Mouse (Mus musculus): ENCODE results near the gene Scamp2. TPM values are rescaled to one million over a fixed set of nuclear protein-coding genes. Genes with fewer than 3 reads are reported as not detected.

Gene Scamp2
- total RNA-seq, 2 experiments from 2014 or later, result 25.4 to 29.1 TPM

- intact Hi-C loops (cut with DNase I), result no loop called here
- no peak for DNase-seq (ENCODE audit: low spot score in 2 of 2)
These were observed 16.6 kb downstream of the Scamp2 start for GRCm38 (mm10) chr9:57577144-57577849.

- intact Hi-C loops (cut with DNase I), result loop anchor here (5.0 kb wide), 2 partner anchors 33 to 162 kb away; partner anchors contain the start of gene Mpi
- no peak for DNase-seq (ENCODE audit: low spot score in 2 of 2)
These were observed 24.2 kb downstream of the Scamp2 start for GRCm38 (mm10) chr9:57584991-57585390.

- DNase-seq (ENCODE audit: low spot score in 2 of 2), result peak in 1 of 2 experiments; percentile 75
- intact Hi-C loops (cut with DNase I), result loop anchor here (5.0 kb wide), 2 partner anchors 37 to 158 kb away; partner anchors contain the start of gene Mpi
These were observed 28.7 kb downstream of the Scamp2 start, which contains the start of gene Ulk3 for GRCm38 (mm10) chr9:57589224-57590126. TSS of gene Ulk3 (plus strand) at chr9:57589452.

- peak; percentile 40 to 74 for DNase-seq (ENCODE audit: low spot score in 2 of 2)
These were observed 30.0 kb downstream of the Scamp2 start for GRCm38 (mm10) chr9:57590726-57591125.

GRCm38 (mm10) chr9:57593454-57594173 is 32.9 kb downstream of the Scamp2 start:
- no peak for DNase-seq (ENCODE audit: low spot score in 2 of 2)
- intact Hi-C loops (cut with DNase I), result no loop called here

More at GRCm38 (mm10) chr9:57590726-57591125, 30.0 kb downstream of the Scamp2 start:
- intact Hi-C loops (cut with DNase I), result no loop called here

GRCm38 (mm10) chr9:57594174-57594509 is 33.4 kb downstream of the Scamp2 start:
- intact Hi-C loops (cut with DNase I), result no loop called here
- no peak for DNase-seq (ENCODE audit: low spot score in 2 of 2)

GRCm38 (mm10) chr9:57597265-57597664 is 36.5 kb downstream of the Scamp2 start:
- intact Hi-C loops (cut with DNase I), result no loop called here
- no peak for DNase-seq (ENCODE audit: low spot score in 2 of 2)

GRCm38 (mm10) chr9:57597929-57598382 is 37.2 kb downstream of the Scamp2 start:
- intact Hi-C loops (cut with DNase I), result no loop called here
- DNase-seq (ENCODE audit: low spot score in 2 of 2), result no peak

GRCm38 (mm10) chr9:57598851-57599563 is 38.3 kb downstream of the Scamp2 start:
- intact Hi-C loops (cut with DNase I), result no loop called here
- DNase-seq (ENCODE audit: low spot score in 2 of 2), result no peak

GRCm38 (mm10) chr9:57600620-57601352 is 40.0 kb downstream of the Scamp2 start:
- no peak for DNase-seq (ENCODE audit: low spot score in 2 of 2)
- intact Hi-C loops (cut with DNase I), result no loop called here

- intact Hi-C loops (cut with DNase I), result no loop called here
- DNase-seq (ENCODE audit: low spot score in 2 of 2), result peak; percentile 73 to 78
These were observed 40.6 kb downstream of the Scamp2 start for GRCm38 (mm10) chr9:57601353-57601706.

GRCm38 (mm10) chr9:57602098-57602497 is 41.4 kb downstream of the Scamp2 start:
- intact Hi-C loops (cut with DNase I), result no loop called here

GRCm38 (mm10) chr9:57604875-57605274 is 44.1 kb downstream of the Scamp2 start:
- DNase-seq (ENCODE audit: low spot score in 2 of 2), result no peak
- intact Hi-C loops (cut with DNase I), result no loop called here

More at GRCm38 (mm10) chr9:57602098-57602497, 41.4 kb downstream of the Scamp2 start:
- DNase-seq (ENCODE audit: low spot score in 2 of 2), result no peak

- intact Hi-C loops (cut with DNase I), result no loop called here
These were observed 44.8 kb downstream of the Scamp2 start for GRCm38 (mm10) chr9:57605503-57605902.

GRCm38 (mm10) chr9:57606139-57606851 is 45.6 kb downstream of the Scamp2 start, which contains the start of gene Cplx3:
TSS of gene Cplx3 (minus strand) at chr9:57606281.
- DNase-seq (ENCODE audit: low spot score in 2 of 2), result no peak
- intact Hi-C loops (cut with DNase I), result no loop called here

More at GRCm38 (mm10) chr9:57605503-57605902, 44.8 kb downstream of the Scamp2 start:
- DNase-seq (ENCODE audit: low spot score in 2 of 2), result no peak

- no peak for DNase-seq (ENCODE audit: low spot score in 2 of 2)
- intact Hi-C loops (cut with DNase I), result no loop called here
These were observed 49.1 kb downstream of the Scamp2 start for GRCm38 (mm10) chr9:57609803-57610202.

GRCm38 (mm10) chr9:57610359-57610826 is 49.6 kb downstream of the Scamp2 start:
- intact Hi-C loops (cut with DNase I), result no loop called here
- peak in 1 of 2 experiments; percentile 72 for DNase-seq (ENCODE audit: low spot score in 2 of 2)

Measured in left cerebral cortex, postnatal 14 days (tissue).